Mouse (Mus musculus): ENCODE measurements around the gene Thap12. TPM values are rescaled to one million over a fixed set of nuclear protein-coding genes. Genes with fewer than 3 reads are reported as not detected.

Thap12 gene
- 7.9 and 8.9 TPM in 2 replicates for polyA plus RNA-seq (2012; rRNA removed)

GRCm38 (mm10) chr7:98702283-98703240 is at the start of gene Thap12:
Gene Thap12, plus strand, starts transcription at chr7:98703103.

GRCm38 (mm10) chr7:98656531-98657221 is 46.2 kb upstream of the Thap12 start, which contains the start of gene Emsy:
Gene Emsy, minus strand, starts transcription at chr7:98656783.

Other genes with a start within 250 kb of the Thap12 start
- 7.2 and 8.0 TPM in 2 replicates for gene Lrrc32, start 213.8 kb upstream of the Thap12 start, polyA plus RNA-seq (2012; rRNA removed)
- 6.9 and 7.0 TPM in 2 replicates for gene Emsy, start 46.3 kb upstream of the Thap12 start, polyA plus RNA-seq (2012; rRNA removed)
- 0.37 TPM in 2 replicates for gene Wnt11, start 132.0 kb downstream of the Thap12 start, polyA plus RNA-seq (2012; rRNA removed)

All from liver, embryonic 18 days (tissue).